Mouse (Mus musculus) stomach, embryonic 16.5 days (tissue): ENCODE results near the gene Hist2h2bb. TPM values are rescaled to one million over a fixed set of nuclear protein-coding genes. Genes with fewer than 3 reads are reported as not detected.
"Not testable (repeated sequence)": the region's sequence is repeated elsewhere in the genome, so short reads cannot be mapped to it uniquely, and the experiment has no call there.

ENCODE experiments used
- ATAC-seq: fragments of 200-750 bp; cut with Nextera tagmentation; 2 replicates; pipeline ENCODE4 v1.8.0; 2017; ENCODE audit warnings: moderate number of reproducible peaks, moderate TSS enrichment; ENCODE audit not compliant: insufficient read depth, low FRiP score
- H3K27ac ChIP-seq: fragments of 300-500 bp; sonication (generic); 2 replicates; pipeline ENCODE4 v1.5.1; 2014; ENCODE audit warnings: low read length
- H3K27me3 ChIP-seq: fragments of 300-500 bp; sonication (generic); 2 replicates; pipeline ENCODE4 v1.6.1; 2014; ENCODE audit warnings: low read length, control low read depth, mixed read lengths; ENCODE audit not compliant: control insufficient read depth, insufficient read depth
- H3K36me3 ChIP-seq: fragments of 300-500 bp; sonication (generic); 2 replicates; pipeline ENCODE4 v1.6.1; 2014; ENCODE audit warnings: low read length; ENCODE audit not compliant: control insufficient read depth, insufficient read depth
- H3K4me1 ChIP-seq: fragments of 300-500 bp; sonication (generic); 2 replicates; pipeline ENCODE4 v1.6.1; 2014; ENCODE audit warnings: low read length, control low read depth, mixed read lengths; ENCODE audit not compliant: control insufficient read depth, insufficient read depth
- H3K4me2 ChIP-seq: fragments of 300-500 bp; sonication (generic); 2 replicates; pipeline ENCODE4 v1.6.1; 2014; ENCODE audit warnings: low read depth, low read length, mixed read lengths
- H3K4me3 ChIP-seq: fragments of 300-500 bp; sonication (generic); replicated peaks from 2 replicates; pipeline ENCODE4 v1.5.1; 2014; ENCODE audit warnings: mild to moderate bottlenecking, low read length
- H3K9ac ChIP-seq: fragments of 300-500 bp; sonication (generic); 2 replicates; pipeline ENCODE4 v1.6.1; 2014; ENCODE audit warnings: low read length
- H3K9me3 ChIP-seq: fragments of 300-500 bp; sonication (generic); replicated peaks from 2 replicates; pipeline ENCODE4 v1.6.1; 2016; ENCODE audit warnings: low read length, control low read depth; ENCODE audit not compliant: control insufficient read depth
- WGBS: fragments of 180-500 bp; shearing (Covaris S2); extraction: QIAGEN DNeasy Blood & Tissue Kit; methylation state at CpG from one replicate; pipeline ENCODE4 v1.1.7; 2014; 5-methylcytosine and 5-hydroxymethylcytosine counted together
- polyA plus RNA-seq: library from polyadenylated mRNA; unstranded; fragments of >200 nt; fragmentation: Nextera tagmentation; extraction: Ambion mirVana; gene quantifications from 2 replicates; pipeline ENCODE4 v1.2.1, GENCODE M21; 2015

Gene Hist2h2bb
- polyA plus RNA-seq, 1 experiment from 2014 or later = 12.4 TPM

DNA sequence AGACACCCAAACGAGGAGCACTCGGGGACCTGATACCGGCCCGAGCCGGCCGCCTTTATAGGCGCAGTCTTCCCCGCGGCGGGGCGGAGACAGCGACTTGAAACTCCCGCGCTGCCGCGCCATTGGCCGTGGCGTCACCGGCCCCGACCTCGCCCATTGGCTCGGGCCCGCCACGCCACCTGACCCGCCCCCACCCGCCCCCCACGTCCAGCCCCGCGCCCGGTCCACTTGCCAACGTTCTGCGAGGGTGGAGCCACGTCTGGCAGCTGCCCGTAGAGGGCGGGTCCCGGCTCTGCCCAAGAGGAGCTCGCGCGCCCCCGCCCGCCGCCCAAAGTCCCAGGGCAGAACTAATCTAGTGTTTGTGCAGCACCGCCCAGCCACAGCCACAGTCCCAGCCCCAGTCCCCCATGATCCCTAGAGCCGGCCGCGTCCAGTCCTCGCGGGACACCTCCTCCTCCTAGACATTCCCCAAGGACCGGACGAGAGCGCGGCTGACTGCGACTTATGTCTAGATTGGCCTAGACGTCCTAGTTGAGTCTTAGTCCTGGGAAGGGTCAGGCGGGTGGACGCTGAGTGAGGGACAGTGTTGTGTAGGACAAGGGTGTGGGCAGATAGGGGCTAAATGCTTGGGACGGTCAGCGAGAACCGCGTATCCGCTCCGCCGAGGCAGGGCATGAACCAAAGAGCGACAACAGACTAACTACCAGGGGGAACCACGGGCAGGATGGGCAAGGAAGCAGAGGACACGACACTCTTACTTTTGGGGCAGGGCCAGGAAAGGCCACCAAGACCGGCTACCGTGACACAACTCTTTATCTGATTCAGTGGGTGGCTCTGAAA is 30.4 kb upstream of the Hist2h2bb start, which contains the start of gene Hist2h3c2:
Hist2h3c2 (minus strand) TSS at position 174 of the 840 bp plus-strand sequence.
- not testable (repeated sequence) for H3K27me3 ChIP-seq, H3K9me3 ChIP-seq, H3K36me3 ChIP-seq
- peak within 1 kb of the TSS; percentile 71 for H3K4me2 ChIP-seq
- H3K9ac ChIP-seq = peak within 1 kb of the TSS; percentile 77
- 0% methylated on average over 10 of the region's 68 CpGs for WGBS
- peak; percentile 93 for ATAC-seq
- peak within 1 kb of the TSS; percentile 58 for H3K4me3 ChIP-seq
- H3K27ac ChIP-seq = peak within 1 kb of the TSS; percentile 79
- peaks cover 21% of the 10 kb centered on the region for H3K4me1 ChIP-seq

DNA sequence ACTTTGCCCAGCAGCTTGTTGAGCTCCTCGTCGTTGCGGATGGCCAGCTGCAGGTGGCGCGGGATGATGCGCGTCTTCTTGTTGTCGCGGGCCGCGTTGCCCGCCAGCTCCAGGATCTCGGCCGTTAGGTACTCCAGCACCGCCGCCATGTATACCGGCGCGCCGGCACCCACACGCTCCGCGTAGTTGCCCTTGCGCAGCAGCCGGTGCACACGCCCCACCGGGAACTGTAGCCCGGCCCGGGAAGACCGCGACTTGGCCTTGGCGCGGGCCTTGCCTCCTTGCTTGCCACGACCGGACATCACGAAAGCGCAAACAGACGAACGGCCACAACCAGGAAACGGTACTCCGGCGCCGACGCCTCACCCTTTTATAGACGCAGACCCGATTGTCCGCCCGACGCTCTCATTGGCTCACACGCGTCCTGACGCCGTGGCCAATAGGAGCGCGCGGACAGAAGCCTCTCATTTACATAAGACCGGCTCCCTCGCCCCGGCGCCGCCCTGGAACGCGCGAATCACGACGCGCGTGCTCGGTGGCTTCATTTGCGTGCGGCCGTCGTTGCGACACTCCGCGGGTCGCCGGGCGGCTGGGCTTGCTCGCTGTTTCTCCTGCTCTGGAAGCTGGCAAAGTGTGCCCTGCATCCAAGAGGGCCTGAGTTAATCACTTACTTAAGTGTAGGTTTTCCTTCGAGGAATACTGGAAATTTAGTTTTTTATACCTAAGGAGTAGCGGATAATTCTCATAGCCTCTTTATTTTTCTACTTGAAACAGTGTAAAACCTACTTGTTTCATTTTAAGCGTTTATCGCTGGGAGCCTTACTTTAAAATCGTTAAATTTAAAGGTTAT is 29.4 kb upstream of the Hist2h2bb start, which contains the start of gene Hist2h2aa2:
Hist2h2aa2 (minus strand) TSS at position 328 of the 850 bp plus-strand sequence.
- peaks cover 26% of the 10 kb centered on the region for H3K4me1 ChIP-seq
- peak within 1 kb of the TSS; percentile 82 for H3K27ac ChIP-seq
- not testable (repeated sequence) for H3K36me3 ChIP-seq, H3K9me3 ChIP-seq, H3K27me3 ChIP-seq
- 3% methylated on average over 30 of the region's 85 CpGs for WGBS
- ATAC-seq = peak; percentile 83
- H3K9ac ChIP-seq = peak within 1 kb of the TSS; percentile 60
- peak within 1 kb of the TSS; percentile 52 for H3K4me2 ChIP-seq
- H3K4me3 ChIP-seq = peak within 1 kb of the TSS; percentile 37

DNA sequence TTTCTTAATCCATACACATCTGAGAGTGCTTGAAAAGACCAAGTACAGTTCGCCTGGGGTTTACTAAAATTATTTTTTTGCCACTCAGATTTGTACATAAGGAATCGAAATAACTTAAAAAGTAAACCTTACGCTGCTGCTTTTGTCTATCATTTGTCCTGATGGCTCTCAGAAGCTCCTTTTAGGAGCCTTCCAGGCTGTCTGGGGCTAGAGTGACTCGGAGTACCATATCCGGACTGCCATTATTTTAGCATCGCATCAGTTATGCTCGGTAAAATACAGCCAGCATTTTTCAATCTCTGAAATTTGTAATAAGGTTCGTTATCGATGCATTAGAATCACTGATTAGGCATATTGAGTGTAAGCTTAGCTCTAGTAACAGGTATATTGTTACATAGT is 28.8 kb upstream of the Hist2h2bb start:
- Histone ChIP-seq H3K9ac (peak overlapping the region; percentile 60), H3K9me3 (no peaks in the 10 kb centered on the region), H3K4me3 (no peak overlapping the region), H3K27ac (peak overlapping the region; percentile 82), H3K36me3 (no peaks in the 10 kb centered on the region), H3K4me2 (peak overlapping the region; percentile 52), H3K4me1 (peaks cover 26% of the 10 kb centered on the region), H3K27me3 (no peaks in the 10 kb centered on the region)
- WGBS = 76% methylated on average over 9 of the region's 9 CpGs
- ATAC-seq = no peak

DNA sequence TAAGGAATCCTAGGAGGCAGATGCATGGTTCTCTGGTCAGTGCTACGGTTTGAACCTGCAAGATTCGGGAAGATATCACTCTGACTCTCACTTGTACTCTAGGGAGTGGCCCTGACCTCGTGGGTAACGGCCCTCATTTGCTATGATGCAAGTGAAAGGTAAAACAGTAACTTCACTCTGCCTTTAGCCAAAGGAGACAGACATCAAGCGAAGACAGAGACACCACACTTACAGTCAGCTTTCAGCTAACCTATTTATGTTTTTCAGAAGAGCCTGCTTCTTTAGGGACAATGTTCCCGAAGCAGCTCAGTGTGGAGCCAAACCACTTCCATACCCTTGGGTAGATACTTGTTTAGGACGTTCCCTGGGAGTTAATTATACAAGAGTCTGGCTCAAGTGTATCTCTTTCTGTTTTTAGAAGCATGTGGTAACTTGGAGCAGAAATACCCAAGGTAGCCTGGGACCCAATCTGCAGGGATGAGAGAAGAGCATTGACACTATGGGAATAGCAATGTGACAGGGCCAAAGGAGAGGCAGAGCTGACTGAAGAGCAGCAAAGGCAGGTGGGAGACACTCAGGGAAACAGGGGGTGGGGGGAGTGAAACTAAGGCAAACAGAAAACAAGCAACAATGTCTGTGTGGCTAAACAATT is 25.5 kb upstream of the Hist2h2bb start:
- peak overlapping the region; percentile 61 for H3K4me2 ChIP-seq
- no peaks in the 10 kb centered on the region for H3K27me3 ChIP-seq
- H3K4me1 ChIP-seq = peaks cover 24% of the 10 kb centered on the region
- no peak for ATAC-seq
- H3K4me3 ChIP-seq = peak overlapping the region; percentile 62; the same call in 1 of the 2 replicates
- peak overlapping the region; percentile 61 for H3K9ac ChIP-seq
- H3K9me3 ChIP-seq = no peaks in the 10 kb centered on the region
- H3K27ac ChIP-seq = peak overlapping the region; percentile 99
- 76% methylated on average over 7 of the region's 7 CpGs for WGBS
- H3K36me3 ChIP-seq = no peaks in the 10 kb centered on the region

DNA sequence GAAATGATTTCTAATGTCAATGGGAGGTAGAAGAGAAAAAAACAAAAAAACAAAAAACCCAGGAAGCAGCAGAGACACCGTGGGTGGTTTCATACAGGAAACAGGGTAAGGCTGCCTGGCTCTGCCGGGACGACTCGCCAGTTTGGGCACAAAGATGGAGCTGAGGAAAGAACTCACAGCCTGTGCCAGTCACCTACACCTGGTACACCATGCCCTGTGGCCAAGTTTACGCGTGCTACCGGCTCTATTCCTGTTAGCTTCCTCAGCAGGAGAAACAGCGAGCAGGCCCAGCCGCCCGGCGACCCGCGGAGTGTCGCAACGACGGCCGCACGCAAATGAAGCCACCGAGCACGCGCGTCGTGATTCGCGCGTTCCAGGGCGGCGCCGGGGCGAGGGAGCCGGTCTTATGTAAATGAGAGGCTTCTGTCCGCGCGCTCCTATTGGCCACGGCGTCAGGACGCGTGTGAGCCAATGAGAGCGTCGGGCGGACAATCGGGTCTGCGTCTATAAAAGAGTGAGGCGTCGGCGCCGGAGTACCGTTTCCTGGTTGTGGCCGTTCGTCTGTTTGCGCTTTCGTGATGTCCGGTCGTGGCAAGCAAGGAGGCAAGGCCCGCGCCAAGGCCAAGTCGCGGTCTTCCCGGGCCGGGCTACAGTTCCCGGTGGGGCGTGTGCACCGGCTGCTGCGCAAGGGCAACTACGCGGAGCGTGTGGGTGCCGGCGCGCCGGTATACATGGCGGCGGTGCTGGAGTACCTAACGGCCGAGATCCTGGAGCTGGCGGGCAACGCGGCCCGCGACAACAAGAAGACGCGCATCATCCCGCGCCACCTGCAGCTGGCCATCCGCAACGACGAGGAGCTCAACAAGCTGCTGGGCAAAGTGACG is 24.3 kb upstream of the Hist2h2bb start, which contains the start of gene Hist2h2aa1:
Hist2h2aa1 (plus strand) TSS at position 495 of the 884 bp plus-strand sequence.
- H3K27ac ChIP-seq = peak within 1 kb of the TSS; percentile 99
- peak within 1 kb of the TSS; percentile 61 for H3K4me2 ChIP-seq
- under 1% methylated on average over 36 of the region's 88 CpGs for WGBS
- peaks cover 24% of the 10 kb centered on the region for H3K4me1 ChIP-seq
- ATAC-seq = peak; percentile 88
- H3K9me3 ChIP-seq, H3K27me3 ChIP-seq, H3K36me3 ChIP-seq: not testable (repeated sequence)
- peak within 1 kb of the TSS; percentile 62 for H3K4me3 ChIP-seq
- peak within 1 kb of the TSS; percentile 88 for H3K9ac ChIP-seq

DNA sequence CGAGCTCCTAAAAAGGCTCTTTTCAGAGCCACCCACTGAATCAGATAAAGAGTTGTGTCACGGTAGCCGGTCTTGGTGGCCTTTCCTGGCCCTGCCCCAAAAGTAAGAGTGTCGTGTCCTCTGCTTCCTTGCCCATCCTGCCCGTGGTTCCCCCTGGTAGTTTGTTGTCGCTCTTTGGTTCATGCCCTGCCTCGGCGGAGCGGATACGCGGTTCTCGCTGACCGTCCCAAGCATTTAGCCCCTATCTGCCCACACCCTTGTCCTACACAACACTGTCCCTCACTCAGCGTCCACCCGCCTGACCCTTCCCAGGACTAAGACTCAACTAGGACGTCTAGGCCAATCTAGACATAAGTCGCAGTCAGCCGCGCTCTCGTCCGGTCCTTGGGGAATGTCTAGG is 23.5 kb upstream of the Hist2h2bb start:
- H3K4me3 ChIP-seq = peak overlapping the region; percentile 36
- H3K27me3 ChIP-seq, H3K9ac ChIP-seq, H3K36me3 ChIP-seq, H3K4me2 ChIP-seq, H3K9me3 ChIP-seq, ATAC-seq: not testable (repeated sequence)
- H3K4me1 ChIP-seq = peaks cover 21% of the 10 kb centered on the region
- peak overlapping the region; percentile 55; the same call in 1 of the 2 replicates for H3K27ac ChIP-seq
- 0% methylated on average over 10 of the region's 21 CpGs for WGBS

DNA sequence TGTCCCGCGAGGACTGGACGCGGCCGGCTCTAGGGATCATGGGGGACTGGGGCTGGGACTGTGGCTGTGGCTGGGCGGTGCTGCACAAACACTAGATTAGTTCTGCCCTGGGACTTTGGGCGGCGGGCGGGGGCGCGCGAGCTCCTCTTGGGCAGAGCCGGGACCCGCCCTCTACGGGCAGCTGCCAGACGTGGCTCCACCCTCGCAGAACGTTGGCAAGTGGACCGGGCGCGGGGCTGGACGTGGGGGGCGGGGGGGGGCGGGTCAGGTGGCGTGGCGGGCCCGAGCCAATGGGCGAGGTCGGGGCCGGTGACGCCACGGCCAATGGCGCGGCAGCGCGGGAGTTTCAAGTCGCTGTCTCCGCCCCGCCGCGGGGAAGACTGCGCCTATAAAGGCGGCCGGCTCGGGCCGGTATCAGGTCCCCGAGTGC is 23.1 kb upstream of the Hist2h2bb start, which contains the start of gene Hist2h3c1:
Hist2h3c1 (plus strand) TSS at position 259 of the 430 bp plus-strand sequence.
- not testable (repeated sequence) for H3K36me3 ChIP-seq

More for the DNA sequence above, 23.1 kb upstream of the Hist2h2bb start, which contains the start of gene Hist2h3c1:
- H3K27me3 ChIP-seq, H3K9me3 ChIP-seq: not testable (repeated sequence)
- Histone ChIP-seq H3K4me1 (peaks cover 21% of the 10 kb centered on the region), H3K27ac (peak within 1 kb of the TSS; percentile 66), H3K9ac (peak within 1 kb of the TSS; percentile 72), H3K4me2 (peak within 1 kb of the TSS; percentile 57), H3K4me3 (peak within 1 kb of the TSS; percentile 49)
- 0% methylated on average over 5 of the region's 47 CpGs for WGBS
- ATAC-seq = peak; percentile 94
